Mouse (Mus musculus) cerebellum, adult 9-10 months (tissue): ENCODE data around the gene Katnbl1.
"Not testable (repeated sequence)": the region's sequence is repeated elsewhere in the genome, so short reads cannot be mapped to it uniquely, and the experiment has no call there.

Experiments used
- DNase-seq: peaks from one replicate; pipeline ENCODE4 v3.0.0; 2022

Gene Katnbl1

GRCm38 (mm10) chr2:112393958-112394357 lies 14.9 kb downstream of the Katnbl1 start:
- DNase-seq: no peak

- no peak for DNase-seq
Measured at GRCm38 (mm10) chr2:112396649-112397048, 17.6 kb downstream of the Katnbl1 start.

DNA sequence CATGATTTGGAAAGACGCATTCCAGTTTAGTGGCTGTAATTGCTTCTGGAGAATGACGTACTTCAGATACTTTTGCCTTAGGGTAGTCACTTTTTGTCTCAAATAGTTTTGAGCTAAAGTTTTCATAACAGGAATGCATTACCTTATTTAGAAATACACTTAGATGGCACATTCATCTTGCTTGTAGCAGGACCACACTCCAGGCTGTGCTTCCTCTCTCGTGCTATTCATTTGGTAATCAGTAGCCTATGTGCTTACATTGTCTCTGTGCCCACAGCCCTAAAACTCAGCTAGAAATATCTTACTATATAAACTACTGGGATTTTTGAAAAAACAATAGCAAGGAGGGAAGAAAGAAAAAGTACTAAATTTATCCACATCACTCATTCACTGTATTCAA lies 28.0 kb downstream of the Katnbl1 start:
- DNase-seq: no peak

DNA sequence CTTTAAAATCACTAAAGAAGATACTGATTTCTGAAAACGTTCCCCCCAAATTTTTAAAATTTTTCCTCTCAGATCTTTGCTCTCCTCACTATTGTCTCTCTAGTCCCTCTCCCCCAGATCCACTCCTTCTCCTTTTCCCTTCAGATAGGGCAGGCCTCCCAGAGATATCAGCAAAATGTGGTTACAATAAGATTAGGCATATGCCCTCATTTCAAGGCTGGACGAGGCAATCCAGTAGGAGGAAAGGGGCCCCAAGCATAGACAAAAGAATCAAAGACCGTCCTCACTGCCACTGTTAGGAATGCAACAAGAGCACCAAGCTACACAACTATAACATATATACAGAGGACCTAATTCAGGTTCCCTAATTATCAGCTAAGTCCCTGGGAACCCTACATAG lies 46.3 kb downstream of the Katnbl1 start:
- no peak for DNase-seq

- DNase-seq: not testable (repeated sequence)
Measured at GRCm38 (mm10) chr2:112428534-112428933, 49.5 kb downstream of the Katnbl1 start.

DNA sequence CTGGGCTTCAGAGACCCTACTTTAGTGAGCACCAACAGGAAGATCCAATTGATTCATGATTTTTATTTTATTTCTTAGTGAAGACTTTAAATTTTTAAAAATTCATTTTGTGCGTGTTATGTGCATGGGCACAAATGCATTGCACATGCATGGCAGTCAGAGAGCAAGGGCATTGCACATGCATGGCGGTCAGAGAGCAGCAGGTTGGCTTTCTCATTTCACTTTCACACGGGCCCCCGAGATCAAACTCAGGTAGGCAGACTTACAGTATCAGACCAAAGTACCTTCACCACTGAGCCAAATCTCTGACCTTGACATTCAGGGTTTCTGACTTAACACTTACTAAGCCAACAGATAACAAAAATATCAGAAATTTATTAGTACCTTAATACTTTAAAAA lies 50.7 kb downstream of the Katnbl1 start:
- DNase-seq: no peak

DNA sequence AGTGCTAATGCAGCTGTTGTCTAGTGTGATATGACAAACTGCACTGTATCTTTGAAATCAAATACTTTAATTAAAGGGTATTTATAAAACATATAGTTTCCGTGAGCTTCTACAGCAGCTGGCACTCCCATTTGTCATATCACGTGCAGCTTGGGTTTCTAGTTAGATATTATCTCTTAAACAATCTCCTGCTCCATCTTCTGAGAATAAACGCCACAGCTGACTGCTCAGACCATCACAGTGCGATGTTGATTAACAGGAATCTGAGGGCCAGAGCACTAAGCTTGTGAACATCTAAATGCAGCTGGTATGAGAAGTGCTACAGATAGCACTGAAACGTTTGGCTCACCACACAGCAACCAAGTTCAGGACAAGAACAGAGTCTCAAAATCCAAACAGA lies 51.4 kb downstream of the Katnbl1 start:
- DNase-seq: no peak

- no peak for DNase-seq
Measured at GRCm38 (mm10) chr2:112432523-112432922, 53.5 kb downstream of the Katnbl1 start.

GRCm38 (mm10) chr2:112433359-112433758 lies 54.3 kb downstream of the Katnbl1 start:
- DNase-seq: no peak

- DNase-seq: no peak
Measured at GRCm38 (mm10) chr2:112436292-112436691, 57.3 kb downstream of the Katnbl1 start.

DNA sequence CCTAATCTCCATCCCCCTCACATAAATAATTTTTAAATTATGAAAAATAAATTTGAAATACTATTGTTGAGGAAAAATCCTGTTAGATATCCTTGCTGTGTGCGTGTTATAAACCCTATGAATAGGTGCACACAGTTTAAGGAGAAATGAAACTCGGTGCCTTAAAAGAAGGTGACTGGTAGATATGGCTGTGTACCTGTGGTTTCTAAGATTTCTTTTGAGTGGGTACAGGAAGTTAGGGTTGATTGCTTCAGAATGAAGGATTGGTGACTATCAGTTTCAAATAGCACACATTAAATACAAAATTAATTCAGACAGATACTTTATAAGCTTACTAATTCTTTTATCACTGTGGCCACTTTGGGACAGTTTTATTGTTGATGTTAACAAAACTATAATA lies 58.6 kb downstream of the Katnbl1 start:
- no peak for DNase-seq

GRCm38 (mm10) chr2:112443491-112443890 lies 64.5 kb downstream of the Katnbl1 start:
- DNase-seq: no peak

GRCm38 (mm10) chr2:112445511-112445910 lies 66.5 kb downstream of the Katnbl1 start:
- no peak for DNase-seq

GRCm38 (mm10) chr2:112448046-112448445 lies 69.0 kb downstream of the Katnbl1 start:
- not testable (repeated sequence) for DNase-seq

- DNase-seq: no peak
Measured at GRCm38 (mm10) chr2:112448510-112449059, 69.6 kb downstream of the Katnbl1 start.

DNA sequence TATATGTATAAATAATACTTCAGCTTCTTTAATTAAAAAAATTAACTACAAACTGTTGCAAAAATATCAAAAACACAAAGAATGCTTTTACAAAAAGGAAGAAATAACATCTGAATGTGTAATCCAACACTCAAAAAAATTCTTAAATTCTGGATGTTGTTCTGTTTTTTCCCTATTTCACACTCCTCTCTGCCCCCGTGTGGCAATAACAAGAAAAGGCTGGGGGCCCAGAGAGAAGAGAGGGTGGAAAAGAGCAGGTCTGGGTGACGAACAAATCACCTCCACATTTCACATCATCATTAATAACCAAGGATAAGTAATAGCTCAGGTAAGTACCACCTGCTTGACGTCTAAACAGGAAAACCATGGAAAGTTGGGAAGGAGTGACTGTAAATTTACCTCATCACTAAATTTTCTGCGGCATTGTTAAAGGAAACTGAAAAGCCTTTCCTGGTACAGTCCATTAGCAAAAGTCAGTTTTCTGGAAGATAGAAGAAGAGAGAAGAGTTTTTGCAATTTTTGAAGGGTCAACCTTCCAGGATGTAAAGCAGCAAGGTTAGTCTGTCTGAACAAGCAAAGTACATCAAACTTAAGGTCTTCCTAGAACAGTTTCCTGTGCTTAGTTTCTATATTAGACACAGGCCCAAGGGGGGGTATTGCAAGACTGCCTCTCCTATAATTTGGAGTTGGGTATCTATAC lies 70.7 kb downstream of the Katnbl1 start:
- peak; percentile 29 for DNase-seq

GRCm38 (mm10) chr2:112452513-112452912 lies 73.5 kb downstream of the Katnbl1 start:
- not testable (repeated sequence) for DNase-seq

- peak; percentile 23 for DNase-seq
Measured at GRCm38 (mm10) chr2:112454125-112454861, 75.3 kb downstream of the Katnbl1 start.

DNA sequence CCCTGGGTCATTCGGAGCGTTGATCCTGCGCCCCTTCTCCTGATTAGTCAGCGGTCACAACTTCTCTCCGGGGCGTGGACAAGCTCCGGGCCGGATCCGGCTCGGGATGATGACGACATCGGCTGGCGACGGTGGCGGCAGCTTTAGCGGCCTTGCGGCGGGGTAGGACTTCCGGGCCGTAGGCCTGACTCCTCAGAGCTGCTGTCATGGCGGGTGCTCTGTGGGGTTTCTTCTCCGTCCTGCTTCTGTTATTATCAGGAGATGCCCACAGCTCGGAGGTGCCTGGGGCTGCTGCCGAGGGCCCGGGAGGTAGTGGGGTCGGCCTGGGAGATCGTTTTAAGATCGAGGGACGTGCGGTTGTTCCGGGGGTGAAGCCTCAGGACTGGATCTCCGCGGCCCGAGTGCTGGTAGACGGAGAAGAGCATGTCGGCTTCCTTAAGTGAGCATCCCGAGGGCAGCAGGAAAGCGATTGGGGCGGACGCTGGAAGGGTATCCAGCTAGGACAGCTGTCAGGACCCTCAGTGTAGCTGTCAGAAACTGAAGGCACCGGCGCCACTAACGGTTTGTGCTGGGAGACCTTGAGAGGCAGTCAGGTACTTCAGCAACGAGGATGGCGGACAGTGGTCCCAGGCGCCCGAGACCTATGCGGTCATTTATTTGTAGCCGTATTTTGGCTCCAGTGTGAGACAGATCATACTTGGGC lies 76.0 kb downstream of the Katnbl1 start, which contains the start of gene Emc7:
TSS of gene Emc7 (plus strand) at position 136 of the 703 bp plus-strand sequence.
- DNase-seq: peak; percentile 93

DNA sequence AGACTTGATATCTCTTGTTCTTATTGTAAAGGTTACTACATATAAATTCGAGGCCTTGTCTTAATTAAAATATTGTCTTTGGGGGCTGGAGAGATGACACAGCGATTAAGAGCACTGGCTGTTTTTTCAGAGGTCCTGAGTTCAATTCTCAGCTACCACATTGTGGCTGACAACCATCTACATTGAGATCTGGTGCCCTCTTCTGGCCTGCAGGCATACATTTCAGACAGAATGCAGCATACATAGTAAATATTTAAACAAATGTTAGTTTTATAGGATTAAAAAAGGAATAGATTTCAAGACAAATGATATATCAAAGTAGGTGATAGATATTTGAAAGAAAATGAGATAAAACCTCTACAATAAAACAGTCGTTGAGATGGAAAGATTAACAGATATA lies 81.5 kb downstream of the Katnbl1 start:
- no peak for DNase-seq
